In the genomic region with DNA sequence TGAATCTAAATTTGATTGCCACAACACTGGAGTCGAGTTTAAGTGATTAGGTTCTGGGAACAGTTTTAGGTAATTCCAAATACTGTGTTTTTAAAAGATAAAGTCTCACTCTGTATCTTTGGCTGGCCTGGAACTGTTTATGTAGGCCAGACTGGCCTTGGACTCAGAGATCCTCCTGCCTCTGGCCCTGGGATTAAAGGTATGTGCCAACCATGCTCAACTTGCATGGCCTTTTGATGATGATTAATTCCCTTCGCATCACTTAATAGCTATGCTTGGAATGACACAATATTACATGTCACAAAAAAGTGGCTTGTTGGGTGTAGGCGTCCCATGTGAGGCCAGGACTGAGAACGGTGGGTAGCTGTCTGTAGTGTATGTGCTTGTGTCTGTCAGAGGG, we compare ENCODE assay signal across 9 mouse cellular contexts. TPM values are rescaled to one million over a fixed set of nuclear protein-coding genes. Genes with fewer than 3 reads are reported as not detected.
DNase-seq lines count a peak whose midpoint lies in the region; ATAC-seq and TF ChIP-seq lines count a peak whose summit lies in the region.
"Had no signal": no experiment of that assay in that cellular context is flagged by ENCODE, and none has a peak within 500 bp of the region (broad histone marks: within the 10 kb centered on the region; RNA-seq: fewer than 3 reads in every experiment).

No protein-coding gene starts in this region.

- H3K36me3 ChIP-seq in midbrain, embryonic 10.5 days = no peaks in the 10 kb centered on the region
- no peaks in the 10 kb centered on the region for H3K36me3 ChIP-seq in midbrain, embryonic 11.5 days (ENCODE audit: control insufficient read depth, insufficient read depth, low read length)
- H3K36me3 ChIP-seq in limb, embryonic 12.5 days = no peaks in the 10 kb centered on the region
- H3K36me3 ChIP-seq in stomach, postnatal 0 days (ENCODE audit: control insufficient read depth, insufficient read depth, low read length) = no peaks in the 10 kb centered on the region

- TF ChIP-seq EP300 in stomach, postnatal 0 days (optimal IDR thresholded peaks at IDR 0.05) = no peak

- peaks cover 24% of the 10 kb centered on the region for H3K4me1 ChIP-seq in midbrain, embryonic 10.5 days
- H3K4me1 ChIP-seq in midbrain, embryonic 11.5 days (ENCODE audit: control insufficient read depth, insufficient read depth, low read length) = peaks cover 3% of the 10 kb centered on the region; the same call in 1 of the 2 replicates
- peaks cover 14% of the 10 kb centered on the region for H3K4me1 ChIP-seq in limb, embryonic 12.5 days (replicated peaks)
- H3K4me1 ChIP-seq in stomach, postnatal 0 days (replicated peaks; ENCODE audit: control insufficient read depth, insufficient read depth) = no peaks in the 10 kb centered on the region

- H3K9me3 ChIP-seq in midbrain, embryonic 10.5 days (replicated peaks) = peaks cover 7% of the 10 kb centered on the region
- H3K9me3 ChIP-seq in midbrain, embryonic 11.5 days (ENCODE audit: control insufficient read depth, low read length) = no peaks in the 10 kb centered on the region
- H3K9me3 ChIP-seq in limb, embryonic 12.5 days = peaks cover 6% of the 10 kb centered on the region; the same call in 1 of the 2 replicates
- H3K9me3 ChIP-seq in stomach, postnatal 0 days (ENCODE audit: control insufficient read depth, low read length) = no peaks in the 10 kb centered on the region

- ATAC-seq in midbrain, embryonic 11.5 days (ENCODE audit: low FRiP score) = no peak
- no peak for ATAC-seq in limb, embryonic 12.5 days (ENCODE audit: insufficient number of reproducible peaks, insufficient read depth, low FRiP score, low TSS enrichment, low read depth)
- no peak for ATAC-seq in stomach, postnatal 0 days (ENCODE audit: low FRiP score, low TSS enrichment)
- no peak for ATAC-seq in megakaryocyte progenitor cell, adult 5-6 weeks (replicated peaks; ENCODE audit: poor library complexity)

- no peak overlapping the region for H3K4me2 ChIP-seq in midbrain, embryonic 11.5 days
- H3K4me2 ChIP-seq in limb, embryonic 12.5 days = peak overlapping the region; percentile 87; the same call in 1 of the 2 replicates
- peak overlapping the region; percentile 78; the same call in 1 of the 2 replicates for H3K4me2 ChIP-seq in stomach, postnatal 0 days (replicated peaks; ENCODE audit: low read depth)

- H3K27ac ChIP-seq in midbrain, embryonic 10.5 days (replicated peaks) = no peak overlapping the region
- H3K27ac ChIP-seq in midbrain, embryonic 11.5 days (ENCODE audit: low read depth, low read length) = no peak overlapping the region
- H3K27ac ChIP-seq in limb, embryonic 12.5 days = no peak overlapping the region
- H3K27ac ChIP-seq in stomach, postnatal 0 days (replicated peaks) = no peak overlapping the region

- peak overlapping the region; percentile 56; the same call in 1 of the 2 replicates for H3K4me3 ChIP-seq in midbrain, embryonic 10.5 days
- no peak overlapping the region for H3K4me3 ChIP-seq in midbrain, embryonic 11.5 days (ENCODE audit: low read depth, low read length)
- peak overlapping the region; percentile 64; the same call in 1 of the 2 replicates for H3K4me3 ChIP-seq in limb, embryonic 12.5 days (replicated peaks)
- no peak overlapping the region for H3K4me3 ChIP-seq in stomach, postnatal 0 days (ENCODE audit: low read depth, low read length)

- TF ChIP-seq CTCF in stomach, postnatal 0 days (IDR thresholded peaks at IDR 0.05; ENCODE audit: low read depth) = no peak

- H3K9ac ChIP-seq in midbrain, embryonic 11.5 days (ENCODE audit: low read length) = no peak overlapping the region
- no peak overlapping the region for H3K9ac ChIP-seq in limb, embryonic 12.5 days (replicated peaks)
- H3K9ac ChIP-seq in stomach, postnatal 0 days (ENCODE audit: low read length) = no peak overlapping the region

- 79% methylated on average over 4 of the region's 4 CpGs for WGBS in midbrain, embryonic 10.5 days
- 75% methylated on average over 4 of the region's 4 CpGs for whole genome bisulfite sequencing in midbrain, embryonic 11.5 days
- 83% methylated on average over 4 of the region's 4 CpGs for WGBS in limb, embryonic 12.5 days
- 67% methylated on average over 4 of the region's 4 CpGs for WGBS in stomach, postnatal 0 days

- H3K27me3 ChIP-seq in midbrain, embryonic 10.5 days (ENCODE audit: low read depth, poor library complexity, severe bottlenecking) = peaks cover 43% of the 10 kb centered on the region
- H3K27me3 ChIP-seq in midbrain, embryonic 11.5 days (ENCODE audit: control insufficient read depth, insufficient read depth, low read length) = no peaks in the 10 kb centered on the region
- peaks cover 21% of the 10 kb centered on the region for H3K27me3 ChIP-seq in limb, embryonic 12.5 days
- no peaks in the 10 kb centered on the region for H3K27me3 ChIP-seq in stomach, postnatal 0 days (ENCODE audit: control insufficient read depth, insufficient read depth, low read length)

- intact Hi-C loops in heart, postnatal 36 days (cut with DNase I) = no loop called here

- peak; percentile 55 for DNase-seq in heart, adult 11 months
- DNase-seq in heart, postnatal 36 days = no peak
- peak; percentile 6 for DNase-seq in midbrain, embryonic 10.5 days (ENCODE audit: low spot score)
- no peak for DNase-seq in midbrain, embryonic 11.5 days (ENCODE audit: low spot score, missing footprints)
- DNase-seq in stomach, postnatal 0 days (ENCODE audit: low spot score) = no peak
- DNase-seq in B cell, adult 2 months = no peak
- DNase-seq: right cerebral cortex, postnatal 25 days had no signal

RNA-seq across cellular contexts. Expression of a gene that starts 19.3 kb away (rescaled TPM):
- 10 to 100 TPM; 12.5 to 13.5 TPM for total RNA-seq in heart, postnatal 36 days (2021)
- polyA plus RNA-seq in midbrain, embryonic 10.5 days (2016; fragmentation: Nextera tagmentation; extraction: Ambion mirVana) = 1.2 and 1.6 TPM in 2 replicates
- polyA plus RNA-seq in midbrain, embryonic 11.5 days (2014; fragmentation: Nextera tagmentation; extraction: Ambion mirVana) = 2.2 and 2.3 TPM in 2 replicates
- 2.2 and 2.9 TPM in 2 replicates for polyA plus RNA-seq in limb, embryonic 12.5 days (2016; fragmentation: Nextera tagmentation; extraction: Ambion mirVana)
- 12.8 and 14.4 TPM in 2 replicates for polyA plus RNA-seq in stomach, postnatal 0 days (2015; fragmentation: Nextera tagmentation; extraction: Ambion mirVana)
- 44.1 and 45.1 TPM in 2 replicates for total RNA-seq in megakaryocyte progenitor cell, adult 5-6 weeks (2015)
- total RNA-seq in megakaryocyte progenitor cell, adult 5-6 weeks (2017) = 32.4 and 34.9 TPM in 2 replicates

RNA-seq across cellular contexts. Expression of a gene that starts 25.7 kb away (rescaled TPM):
- total RNA-seq in heart, postnatal 36 days (2021) = 1 to 10 TPM; 3.5 to 3.9 TPM
- polyA plus RNA-seq in midbrain, embryonic 10.5 days (2016; fragmentation: Nextera tagmentation; extraction: Ambion mirVana) = 2.1 and 3.2 TPM in 2 replicates
- 7.4 and 11.5 TPM in 2 replicates for polyA plus RNA-seq in midbrain, embryonic 11.5 days (2014; fragmentation: Nextera tagmentation; extraction: Ambion mirVana)
- 4.2 and 13.6 TPM in 2 replicates for polyA plus RNA-seq in limb, embryonic 12.5 days (2016; fragmentation: Nextera tagmentation; extraction: Ambion mirVana)
- 5.0 and 7.3 TPM in 2 replicates for polyA plus RNA-seq in stomach, postnatal 0 days (2015; fragmentation: Nextera tagmentation; extraction: Ambion mirVana)
- 4.6 and 6.8 TPM in 2 replicates for total RNA-seq in megakaryocyte progenitor cell, adult 5-6 weeks (2015)
- 14.6 and 22.1 TPM in 2 replicates for total RNA-seq in megakaryocyte progenitor cell, adult 5-6 weeks (2017)

RNA-seq across cellular contexts. Expression of a gene that starts 26.2 kb away (rescaled TPM):
- 10 to 100 TPM; 17.8 to 26.2 TPM for total RNA-seq in heart, postnatal 36 days (2021)
- 0.32 and 0.99 TPM in 2 replicates for polyA plus RNA-seq in midbrain, embryonic 10.5 days (2016; fragmentation: Nextera tagmentation; extraction: Ambion mirVana)
- 0.40 and 0.73 TPM in 2 replicates for polyA plus RNA-seq in midbrain, embryonic 11.5 days (2014; fragmentation: Nextera tagmentation; extraction: Ambion mirVana)
- polyA plus RNA-seq in limb, embryonic 12.5 days (2016; fragmentation: Nextera tagmentation; extraction: Ambion mirVana) = 0.34 and 1.3 TPM in 2 replicates
- 3.0 and 3.4 TPM in 2 replicates for polyA plus RNA-seq in stomach, postnatal 0 days (2015; fragmentation: Nextera tagmentation; extraction: Ambion mirVana)
- total RNA-seq in megakaryocyte progenitor cell, adult 5-6 weeks (2015) = 0.12 and 0.32 TPM in 2 replicates
- 0.51 and 3.5 TPM in 2 replicates for total RNA-seq in megakaryocyte progenitor cell, adult 5-6 weeks (2017)

RNA-seq across cellular contexts. Expression of a gene that starts 35.0 kb away (rescaled TPM):
- 10 to 100 TPM; 21.0 to 22.7 TPM for total RNA-seq in heart, postnatal 36 days (2021)
- polyA plus RNA-seq in midbrain, embryonic 10.5 days (2016; fragmentation: Nextera tagmentation; extraction: Ambion mirVana) = 4.7 and 5.3 TPM in 2 replicates
- 3.6 and 3.9 TPM in 2 replicates for polyA plus RNA-seq in midbrain, embryonic 11.5 days (2014; fragmentation: Nextera tagmentation; extraction: Ambion mirVana)
- 6.0 and 7.3 TPM in 2 replicates for polyA plus RNA-seq in limb, embryonic 12.5 days (2016; fragmentation: Nextera tagmentation; extraction: Ambion mirVana)
- polyA plus RNA-seq in stomach, postnatal 0 days (2015; fragmentation: Nextera tagmentation; extraction: Ambion mirVana) = 3.6 and 4.0 TPM in 2 replicates
- total RNA-seq in megakaryocyte progenitor cell, adult 5-6 weeks (2015) = 11.7 and 12.6 TPM in 2 replicates
- total RNA-seq in megakaryocyte progenitor cell, adult 5-6 weeks (2017) = 63.3 and 72.7 TPM in 2 replicates

RNA-seq across cellular contexts. Expression of a gene that starts 49.8 kb away (rescaled TPM):
- total RNA-seq in heart, postnatal 36 days (2021) = 1 to 10 TPM in 1 of 2 experiments, under 1 TPM in 1; 0.86 to 3.0 TPM
- 0.07 and 0.16 TPM in 2 replicates for polyA plus RNA-seq in midbrain, embryonic 10.5 days (2016; fragmentation: Nextera tagmentation; extraction: Ambion mirVana)
- 0.10 and 0.21 TPM in 2 replicates for polyA plus RNA-seq in midbrain, embryonic 11.5 days (2014; fragmentation: Nextera tagmentation; extraction: Ambion mirVana)
- 0.15 TPM in 2 replicates for polyA plus RNA-seq in limb, embryonic 12.5 days (2016; fragmentation: Nextera tagmentation; extraction: Ambion mirVana)
- 0.22 and 0.33 TPM in 2 replicates for polyA plus RNA-seq in stomach, postnatal 0 days (2015; fragmentation: Nextera tagmentation; extraction: Ambion mirVana)
- 0.39 and 0.84 TPM in 2 replicates for total RNA-seq in megakaryocyte progenitor cell, adult 5-6 weeks (2015)
- 0.27 and 0.83 TPM in 2 replicates for total RNA-seq in megakaryocyte progenitor cell, adult 5-6 weeks (2017)

Comparison
In these comparisons a context has a peak if more than half of its experiments do, and no peak if none do; other contexts are left out.
1. DNase-seq: peak in heart, adult 11 months (single experiment) and midbrain, embryonic 10.5 days (single experiment); none in heart, postnatal 36 days (0 of 2), midbrain, embryonic 11.5 days (single experiment), stomach, postnatal 0 days (single experiment) and B cell, adult 2 months (0 of 2).
2. H3K4me3 ChIP-seq: peak in midbrain, embryonic 10.5 days (single experiment) and limb, embryonic 12.5 days (single experiment); none in midbrain, embryonic 11.5 days (single experiment) and stomach, postnatal 0 days (single experiment).